ENCODE assay signal across 10 mouse cellular contexts in genomic region chr13:28697796-28698678, GRCm38 (mm10).
DNase-seq lines count a peak whose midpoint lies in the region; ATAC-seq and TF ChIP-seq lines count a peak whose summit lies in the region.
"Had no signal": no experiment of that assay in that cellular context is flagged by ENCODE, and none has a peak within 500 bp of the region (broad histone marks: within the 10 kb centered on the region; RNA-seq: fewer than 3 reads in every experiment).

No protein-coding gene starts in this region.

- H3K9me3 ChIP-seq in kidney, embryonic 15.5 days (replicated peaks): no peaks in the 10 kb centered on the region
- no peaks in the 10 kb centered on the region for H3K9me3 ChIP-seq in neural tube, embryonic 13.5 days

- peak overlapping the region; percentile 86 for H3K27ac ChIP-seq in kidney, embryonic 15.5 days
- no peak overlapping the region for H3K27ac ChIP-seq in kidney, adult 2 months (ENCODE audit: insufficient read depth, low read depth, low read length)
- H3K27ac ChIP-seq in embryonic fibroblast, embryonic 13.5 days (ENCODE audit: insufficient read depth, low read length): peak overlapping the region; percentile 11; the same call in 1 of the 2 replicates
- peak overlapping the region; percentile 65 for H3K27ac ChIP-seq in neural tube, embryonic 13.5 days (replicated peaks)
- H3K27ac ChIP-seq: heart, adult 2 months; liver, embryonic 14.5 days had no signal

- no peaks in the 10 kb centered on the region for H3K27me3 ChIP-seq in kidney, embryonic 15.5 days
- H3K27me3 ChIP-seq in kidney, adult 2 months (replicated peaks; ENCODE audit: control insufficient read depth, insufficient read depth, low read length): no peaks in the 10 kb centered on the region
- no peaks in the 10 kb centered on the region for H3K27me3 ChIP-seq in neural tube, embryonic 13.5 days

- intact Hi-C loops in left cerebral cortex, postnatal 25 days (cut with DNase I): no loop called here

- H3K36me3 ChIP-seq in kidney, embryonic 15.5 days: no peaks in the 10 kb centered on the region
- H3K36me3 ChIP-seq in kidney, adult 2 months (ENCODE audit: control insufficient read depth, insufficient read depth, low read length): no peaks in the 10 kb centered on the region
- no peaks in the 10 kb centered on the region for H3K36me3 ChIP-seq in neural tube, embryonic 13.5 days

- no peak for TF ChIP-seq CTCF in kidney, adult 2 months (conservative IDR thresholded peaks at IDR 0.05; ENCODE audit: insufficient read depth, insufficient read length, low read depth, low read length)
- no peak for TF ChIP-seq CTCF in embryonic fibroblast, embryonic 13.5 days (IDR thresholded peaks at IDR 0.05; ENCODE audit: borderline replicate concordance, insufficient read depth, low read length)

- no peak overlapping the region for H3K4me3 ChIP-seq in kidney, embryonic 15.5 days (replicated peaks)
- no peak overlapping the region for H3K4me3 ChIP-seq in kidney, adult 2 months (ENCODE audit: insufficient read depth, low read depth, low read length)
- H3K4me3 ChIP-seq in embryonic fibroblast, embryonic 13.5 days (ENCODE audit: insufficient read depth, low read length): no peak overlapping the region
- no peak overlapping the region for H3K4me3 ChIP-seq in neural tube, embryonic 13.5 days
- H3K4me3 ChIP-seq: heart, adult 2 months had no signal

- 18% methylated on average over 12 of the region's 12 CpGs for WGBS in kidney, embryonic 15.5 days
- WGBS in kidney, adult 2 months: 49% methylated on average over 12 of the region's 12 CpGs
- 21% methylated on average over 12 of the region's 12 CpGs for WGBS in neural tube, embryonic 13.5 days

- DNase-seq in kidney, adult 2 months: no peak
- DNase-seq in kidney, postnatal 25 days: peak; percentile 22 to 41
- DNase-seq in right cerebral cortex, postnatal 4 days: no peak
- DNase-seq in left cerebral cortex, postnatal 25 days (ENCODE audit: low spot score in 2 of 2): no peak
- DNase-seq in right cerebral cortex, postnatal 14 days: no peak
- DNase-seq: heart, adult 2 months had no signal

- TF ChIP-seq POLR2A in kidney, adult 2 months (IDR thresholded peaks at IDR 0.05; ENCODE audit: low read depth, low read length): no peak
- TF ChIP-seq POLR2A in embryonic fibroblast, embryonic 13.5 days (IDR thresholded peaks at IDR 0.05; ENCODE audit: low read depth, low read length): no peak

- peak overlapping the region; percentile 30 for H3K4me2 ChIP-seq in kidney, embryonic 15.5 days
- peak overlapping the region; percentile 15 for H3K4me2 ChIP-seq in neural tube, embryonic 13.5 days

- ATAC-seq in kidney, embryonic 15.5 days (replicated peaks; ENCODE audit: low FRiP score): peak; percentile 92
- peak; percentile 69 for ATAC-seq in neural tube, embryonic 13.5 days (ENCODE audit: low read depth)

- H3K4me1 ChIP-seq in kidney, embryonic 15.5 days: peaks cover 22% of the 10 kb centered on the region
- H3K4me1 ChIP-seq in kidney, adult 2 months (ENCODE audit: control insufficient read depth, insufficient read depth, low read length): no peaks in the 10 kb centered on the region
- H3K4me1 ChIP-seq in embryonic fibroblast, embryonic 13.5 days (ENCODE audit: control insufficient read depth, insufficient read depth, low read length): 0 out of 2 replicates have a peak, but pooled peaks cover 4% of the 10 kb centered on the region
- peaks cover 22% of the 10 kb centered on the region for H3K4me1 ChIP-seq in neural tube, embryonic 13.5 days (replicated peaks)

- no peak overlapping the region for H3K9ac ChIP-seq in kidney, embryonic 15.5 days
- H3K9ac ChIP-seq in neural tube, embryonic 13.5 days: 0 out of 2 replicates have a peak overlapping the region, but pooled peaks have one; percentile 9
- H3K9ac ChIP-seq: liver, embryonic 14.5 days had no signal

Comparison
In these comparisons a context has a peak if more than half of its experiments do, and no peak if none do; other contexts are left out.
1. DNase-seq: peak in kidney, postnatal 25 days (2 of 2); none in kidney, adult 2 months (single experiment), right cerebral cortex, postnatal 4 days (single experiment), left cerebral cortex, postnatal 25 days (0 of 2) and right cerebral cortex, postnatal 14 days (single experiment).